Mouse (Mus musculus) lung, adult 2 months (tissue): ENCODE data around the gene Tmprss6. TPM values are rescaled to one million over a fixed set of nuclear protein-coding genes. Genes with fewer than 3 reads are reported as not detected.

ENCODE experiments used
- DNase-seq: peaks from one replicate; pipeline ENCODE4 v3.0.0; 2022
- H3K4me1 ChIP-seq: fragments of 200-500 bp; 2 replicates; pipeline ENCODE4 v1.6.1; 2011; ENCODE audit warnings: low read length; ENCODE audit not compliant: control insufficient read depth, insufficient read depth
- H3K4me3 ChIP-seq: fragments of 200-500 bp; replicated peaks from 2 replicates; pipeline ENCODE3; 2011; ENCODE audit warnings: low read depth, mild to moderate bottlenecking, control low read depth, low read length; ENCODE audit errors: extremely low read depth
- CTCF ChIP-seq: fragments of 200-500 bp; IDR thresholded peaks from 2 replicates; pipeline ENCODE4 v1.5.1; 2011; ENCODE audit warnings: mild to moderate bottlenecking, low read length, control low read depth; ENCODE audit not compliant: insufficient read depth
- POLR2A ChIP-seq: fragments of 200-500 bp; IDR thresholded peaks from 2 replicates; pipeline ENCODE4 v1.6.1; 2011; ENCODE audit warnings: low read depth, mild to moderate bottlenecking, control low read depth, low read length, borderline replicate concordance; ENCODE audit errors: extremely low read depth
- WGBS: fragments of 180-500 bp; shearing (Covaris S2); methylation state at CpG from one replicate; pipeline ENCODE4 v1.1.7; 2018; 5-methylcytosine and 5-hydroxymethylcytosine counted together
- polyA plus RNA-seq: library from polyadenylated mRNA; depleted of rRNA; stranded (reverse); fragments of >200 nt; gene quantifications from 2 replicates; pipeline ENCODE4 v1.2.3, GENCODE M21; 2012

Gene Tmprss6
- polyA plus RNA-seq, 1 experiment = 1.2 TPM

DNA sequence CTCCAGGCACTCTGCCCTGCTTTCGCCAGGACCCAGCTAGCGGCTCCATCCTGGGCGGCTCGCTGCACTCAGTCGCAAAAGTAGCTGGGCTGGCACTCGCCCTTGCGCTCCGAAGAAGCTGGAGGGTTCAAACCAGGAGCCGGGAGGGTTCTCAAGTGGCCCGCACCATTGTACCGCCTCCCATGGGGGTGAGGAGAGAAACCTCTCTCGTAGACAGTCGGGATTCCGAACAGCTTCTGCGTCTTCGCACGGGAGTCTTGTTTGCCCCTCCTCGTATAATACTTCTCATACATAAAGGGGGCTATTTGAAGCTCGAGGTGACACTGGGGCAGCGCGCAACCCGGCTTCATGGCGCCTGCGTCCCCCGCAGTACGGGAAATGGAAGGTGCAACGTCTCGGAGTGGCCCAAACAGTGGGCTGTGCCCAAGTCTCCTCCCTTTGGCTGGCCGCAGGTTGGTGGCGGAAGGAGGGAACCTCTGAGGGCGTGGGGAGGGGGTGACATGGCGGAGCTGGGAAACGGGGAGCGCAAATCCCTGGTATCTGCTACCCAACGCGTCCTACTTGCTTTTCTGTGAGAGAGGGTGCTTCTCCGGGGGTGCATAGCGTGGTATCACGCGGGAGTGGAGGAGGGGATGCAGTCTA, 62.0 kb downstream of the Tmprss6 start, which contains the start of gene Mpst:
Gene Mpst (plus strand): TSS at position 124 of the 642 bp plus-strand sequence.
- DNase-seq = peak; percentile 92
- Histone ChIP-seq H3K4me1 (peaks cover 8% of the 10 kb centered on the region), H3K4me3 (peak within 1 kb of the TSS; percentile 94)
- TF ChIP-seq POLR2A (peak; percentile 93), CTCF (no peak)
- under 1% methylated on average over 40 of the region's 40 CpGs for WGBS

DNA sequence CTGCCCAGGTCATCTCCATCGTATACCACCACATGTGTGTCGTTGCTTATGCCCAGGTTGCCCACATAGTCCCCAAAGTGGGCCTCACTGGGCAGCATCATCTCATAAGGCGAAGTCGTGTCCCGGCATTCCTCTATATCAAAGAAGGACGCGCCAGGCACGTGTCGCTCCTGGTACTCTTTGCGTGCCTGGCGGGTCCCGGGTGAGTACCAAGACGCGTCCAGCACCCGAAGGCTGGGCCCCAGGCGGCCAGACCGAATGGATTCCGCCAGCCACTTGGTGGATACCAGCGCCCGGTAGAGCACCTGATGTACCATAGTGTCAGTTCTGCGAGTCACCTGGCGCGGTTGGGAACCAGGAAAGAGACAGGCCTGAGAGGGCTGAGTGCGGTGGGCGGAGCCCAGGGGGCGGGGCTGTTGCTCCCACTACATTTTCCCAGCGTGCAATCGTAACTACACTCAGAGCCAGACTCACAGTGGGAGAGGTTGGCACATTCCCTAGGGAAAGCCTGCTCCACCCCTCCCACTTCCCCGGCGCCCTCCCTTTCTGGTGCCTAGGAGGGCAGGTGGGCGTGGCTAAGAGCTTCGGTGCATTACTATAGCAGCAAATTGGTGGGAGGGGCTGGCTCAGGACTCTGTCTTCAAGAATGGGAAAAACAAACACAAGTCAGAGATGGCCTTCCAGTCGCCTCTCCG, 62.8 kb downstream of the Tmprss6 start, which contains the start of gene Tst:
Gene Tst (minus strand): TSS at position 391 of the 695 bp plus-strand sequence.
- TF ChIP-seq POLR2A (peak; percentile 55; the same call in 1 of the 2 replicates), CTCF (no peak)
- peak; percentile 94 for DNase-seq
- 1% methylated on average over 34 of the region's 34 CpGs for WGBS
- H3K4me3 ChIP-seq = peak within 1 kb of the TSS; percentile 94
- H3K4me1 ChIP-seq = peaks cover 12% of the 10 kb centered on the region

DNA sequence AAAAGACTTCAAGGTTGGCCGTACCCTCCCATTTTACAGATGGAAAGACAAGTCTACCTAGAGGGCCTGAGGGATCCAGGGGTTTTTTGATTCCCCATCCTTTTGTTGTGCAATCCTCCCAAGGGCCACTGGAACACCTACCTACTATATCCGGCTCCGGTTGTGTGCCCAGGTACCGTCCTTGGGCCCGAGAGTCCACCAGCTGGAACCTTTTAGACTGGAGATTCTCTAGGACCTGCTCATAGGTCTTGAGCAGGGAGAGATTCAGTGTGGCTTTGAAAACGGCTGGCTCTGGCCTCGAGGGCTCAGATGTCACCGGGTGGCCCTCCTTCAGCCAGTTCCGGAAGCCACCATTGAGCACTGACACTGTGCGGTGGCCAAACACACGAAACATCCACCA, 63.3 kb downstream of the Tmprss6 start:
- WGBS = 51% methylated on average over 11 of the region's 11 CpGs
- no peak for DNase-seq
- peak overlapping the region; percentile 94 for H3K4me3 ChIP-seq
- TF ChIP-seq POLR2A (no peak), CTCF (no peak)
- peaks cover 14% of the 10 kb centered on the region for H3K4me1 ChIP-seq

DNA sequence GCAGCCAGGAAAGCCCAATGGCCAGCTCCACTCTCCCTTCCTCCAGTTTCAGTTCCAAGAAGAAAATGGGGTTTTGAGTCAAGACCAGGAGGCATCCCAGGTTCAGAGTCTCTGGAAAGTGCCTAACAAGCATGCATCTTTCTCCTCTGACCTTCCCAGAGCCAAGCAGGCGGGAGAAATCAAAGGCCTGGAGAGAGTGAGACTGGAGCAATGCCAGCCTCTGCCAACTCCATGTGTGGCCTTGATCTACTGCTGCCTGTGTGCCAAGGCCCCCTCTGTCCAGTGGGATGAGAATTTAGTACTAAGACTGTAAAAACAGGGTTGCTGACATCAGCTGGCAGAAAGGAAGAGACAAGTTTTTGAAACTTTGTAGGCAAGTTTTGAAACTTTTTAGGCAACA, 64.5 kb downstream of the Tmprss6 start:
- peak; percentile 43 for DNase-seq
- WGBS = 29% methylated on average over 1 of the region's 1 CpGs
- H3K4me1 ChIP-seq = peaks cover 14% of the 10 kb centered on the region
- no peak for TF ChIP-seq CTCF
- no peak for TF ChIP-seq POLR2A
- peak overlapping the region; percentile 25 for H3K4me3 ChIP-seq

DNA sequence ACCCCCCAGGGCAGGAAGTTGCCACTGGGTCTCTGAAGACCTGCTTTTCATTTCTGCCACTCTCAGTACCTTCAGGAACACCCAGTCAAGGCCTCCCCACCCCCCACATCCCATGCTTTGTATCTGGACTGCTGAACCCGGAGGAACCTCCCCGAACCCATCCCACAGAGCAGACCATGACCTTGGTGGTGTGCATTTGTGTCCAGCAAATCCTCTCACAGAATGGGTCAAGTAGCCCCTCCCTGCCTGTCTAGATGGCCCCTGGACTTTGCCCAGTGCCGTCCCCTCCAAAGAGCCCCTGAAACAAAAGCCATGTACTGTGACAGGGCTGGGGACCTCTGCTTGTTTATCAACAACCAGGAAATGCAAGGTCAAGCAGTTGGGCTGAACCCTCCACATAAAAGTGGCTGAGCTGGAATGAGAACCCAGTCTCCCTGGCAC, 65.1 kb downstream of the Tmprss6 start:
- DNase-seq = peak; percentile 45
- TF ChIP-seq POLR2A (no peak), CTCF (no peak)
- peaks cover 14% of the 10 kb centered on the region for H3K4me1 ChIP-seq
- 30% methylated on average over 3 of the region's 3 CpGs for WGBS
- peak overlapping the region; percentile 25 for H3K4me3 ChIP-seq

DNA sequence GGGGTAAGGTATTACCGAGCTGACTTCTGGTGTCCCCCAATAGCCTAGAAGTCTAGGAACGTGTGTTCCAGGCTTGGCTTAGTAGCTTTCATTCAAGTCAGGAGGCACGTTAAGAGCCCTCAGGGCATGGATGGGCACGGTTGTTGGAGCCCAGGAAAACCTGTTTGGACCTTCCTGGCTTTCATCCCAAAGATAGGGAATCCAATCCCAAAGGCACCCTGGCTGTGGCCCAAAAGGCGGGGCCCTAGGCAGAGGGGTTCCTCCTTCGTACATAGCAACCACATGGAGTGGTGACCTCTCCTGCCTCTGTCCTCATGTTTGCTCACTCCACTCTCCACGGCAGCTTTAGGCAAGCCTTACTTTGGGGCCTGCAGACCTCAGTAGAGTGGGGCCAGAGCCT, 66.0 kb downstream of the Tmprss6 start:
- no peak overlapping the region for H3K4me3 ChIP-seq
- peak; percentile 25; the same call in 1 of the 2 replicates for TF ChIP-seq POLR2A
- TF ChIP-seq CTCF = no peak
- peak; percentile 80 for DNase-seq
- 50% methylated on average over 7 of the region's 7 CpGs for WGBS
- H3K4me1 ChIP-seq = peaks cover 14% of the 10 kb centered on the region

DNA sequence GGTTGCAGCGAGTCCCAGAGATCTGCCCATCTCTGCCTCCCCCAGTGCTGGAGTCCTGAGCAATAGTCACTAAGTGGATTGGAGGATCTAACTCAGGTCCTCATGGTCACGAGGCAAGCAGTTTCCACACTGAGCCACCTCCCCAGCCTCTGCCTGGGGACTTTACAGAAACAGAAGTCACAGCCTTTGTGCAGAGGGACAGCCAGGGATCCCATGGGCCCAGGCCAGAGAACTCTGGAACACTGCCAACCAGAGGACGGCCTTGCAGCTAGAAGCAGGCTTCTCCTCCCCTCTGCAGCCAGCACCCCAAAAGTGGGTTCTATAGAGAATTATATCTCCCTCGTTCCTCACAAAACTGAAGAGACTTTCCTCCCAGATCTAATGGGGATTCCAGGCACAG, 66.5 kb downstream of the Tmprss6 start:
- H3K4me3 ChIP-seq = no peak overlapping the region
- TF ChIP-seq POLR2A (no peak), CTCF (no peak)
- DNase-seq = peak; percentile 59
- 29% methylated on average over 4 of the region's 4 CpGs for WGBS
- H3K4me1 ChIP-seq = peaks cover 11% of the 10 kb centered on the region

DNA sequence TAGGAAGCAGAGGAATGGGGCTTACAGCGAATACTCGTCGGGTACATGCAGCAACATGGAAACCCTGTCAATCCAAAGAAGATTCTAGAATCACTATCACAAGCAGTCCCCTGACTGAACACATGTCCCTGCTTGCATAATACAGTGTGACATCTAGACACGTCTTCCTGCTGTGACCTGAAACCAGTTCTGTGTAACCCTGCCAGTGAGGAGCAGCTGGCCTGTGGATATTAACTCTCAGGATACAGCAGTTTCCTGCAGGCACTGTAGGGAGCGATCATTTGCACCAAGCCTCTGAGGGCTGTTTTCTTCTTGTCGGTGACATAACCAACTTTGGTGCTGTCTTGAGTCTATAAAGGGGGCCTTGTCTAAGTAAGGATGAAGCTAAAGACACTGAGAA, 67.1 kb downstream of the Tmprss6 start:
- TF ChIP-seq CTCF = no peak
- no peak for TF ChIP-seq POLR2A
- no peak overlapping the region for H3K4me3 ChIP-seq
- no peak for DNase-seq
- peaks cover 11% of the 10 kb centered on the region for H3K4me1 ChIP-seq
- WGBS = 44% methylated on average over 6 of the region's 6 CpGs

DNA sequence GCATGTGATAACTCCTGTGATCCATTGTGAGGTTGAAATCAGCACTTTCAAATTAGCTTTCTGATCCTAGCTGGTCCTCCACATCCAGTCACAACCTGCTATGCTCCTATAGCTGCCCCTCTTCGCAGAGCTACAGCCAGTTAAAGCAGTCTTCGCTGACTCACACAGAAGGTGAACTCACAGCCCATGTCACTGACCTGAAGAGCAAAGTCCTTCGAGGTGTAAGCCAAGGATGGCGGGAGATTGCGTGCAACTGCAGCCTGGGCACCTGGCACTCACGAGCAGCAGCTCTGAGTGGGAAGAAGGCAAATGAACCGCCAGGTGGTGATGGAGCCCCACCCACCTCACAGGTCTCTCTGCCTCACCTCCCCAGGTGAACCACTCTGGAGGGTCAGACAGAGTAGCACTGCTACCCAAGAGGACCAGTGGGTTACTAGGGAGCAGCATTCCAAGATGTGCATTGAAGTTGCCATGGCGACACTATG, 72.9 kb downstream of the Tmprss6 start, which contains the start of gene Tex33:
Gene Tex33 (minus strand): TSS at position 435 of the 485 bp plus-strand sequence.
- TF ChIP-seq POLR2A = no peak
- TF ChIP-seq CTCF = no peak
- H3K4me3 ChIP-seq = no peak within 1 kb of the TSS
- DNase-seq = no peak
- peaks cover under 1% of the 10 kb centered on the region for H3K4me1 ChIP-seq
- 82% methylated on average over 8 of the region's 8 CpGs for whole genome bisulfite sequencing
